Mouse (Mus musculus) CH12.LX (cell line): ENCODE measurements around the gene Shld2. TPM values are rescaled to one million over a fixed set of nuclear protein-coding genes. Genes with fewer than 3 reads are reported as not detected.

Source experiments
- DNase-seq: peaks from one replicate; pipeline ENCODE4 v3.0.0-alpha.2; 2013; ENCODE audit errors: extremely low read depth
- H3K27ac ChIP-seq: 2 replicates; pipeline ENCODE4 v1.5.1; 2012; ENCODE audit warnings: low read depth, mild to moderate bottlenecking, control low read depth, moderate library complexity; ENCODE audit not compliant: insufficient read depth
- H3K27me3 ChIP-seq: replicated peaks from 2 replicates; pipeline ENCODE3; 2012; ENCODE audit warnings: inconsistent platforms
- H3K36me3 ChIP-seq, 2 experiments: replicated peaks in 1 of 2; 2 replicates each; pipeline versions ENCODE3 to v1.6.1; 2012; ENCODE audit warnings: inconsistent platforms in 1 of 2, low read length in 1 of 2, mild to moderate bottlenecking in 1 of 2, mixed read lengths in 1 of 2, moderate library complexity in 1 of 2; ENCODE audit not compliant: control insufficient read depth in 1 of 2, insufficient read depth in 1 of 2
- H3K4me1 ChIP-seq, 2 experiments: 2 replicates each; pipeline ENCODE4 v1.6.1; 2012; ENCODE audit warnings: inconsistent platforms in 1 of 2, moderate library complexity in 1 of 2; ENCODE audit not compliant: insufficient read depth in 2 of 2, control insufficient read depth in 1 of 2
- H3K4me2 ChIP-seq: 2 replicates; pipeline ENCODE4 v1.6.1; 2012; ENCODE audit warnings: low read depth, mild to moderate bottlenecking, control low read depth; ENCODE audit not compliant: poor library complexity, insufficient read depth, severe bottlenecking
- H3K4me3 ChIP-seq, 3 experiments: fragments of 150-350 bp in 1 of 3; sonication (generic) in 1 of 3; replicated peaks in 1 of 3; 2 replicates each; pipeline versions ENCODE3 to v1.5.1; 2011 to 2012; ENCODE audit warnings: low read depth in 2 of 3, low read length in 2 of 3, mild to moderate bottlenecking in 2 of 3, moderate library complexity in 2 of 3, control low read depth in 1 of 3, improper control_type of control experiment in 1 of 3, inconsistent platforms in 1 of 3, mixed read lengths in 1 of 3; ENCODE audit not compliant: poor library complexity in 1 of 3
- H3K79me2 ChIP-seq: replicated peaks from 2 replicates; pipeline ENCODE4 v1.6.1; 2012; ENCODE audit warnings: mild to moderate bottlenecking, moderate library complexity; ENCODE audit not compliant: control insufficient read depth, poor library complexity, insufficient read depth, severe bottlenecking; ENCODE audit errors: extremely low read depth
- H3K9ac ChIP-seq: 2 replicates; pipeline ENCODE4 v1.6.1; 2012; ENCODE audit warnings: low read depth, mild to moderate bottlenecking, control low read depth, moderate library complexity; ENCODE audit not compliant: insufficient read depth
- H3K9me3 ChIP-seq: replicated peaks from 2 replicates; pipeline ENCODE3; 2012; ENCODE audit warnings: low read length, inconsistent platforms, mixed read lengths
- BHLHE40 ChIP-seq: IDR thresholded peaks from 2 replicates; pipeline ENCODE4 v1.6.1; 2011; ENCODE audit warnings: mild to moderate bottlenecking, low read depth, low read length, improper control_type of control experiment
- CHD1 ChIP-seq: IDR thresholded peaks from 2 replicates; pipeline ENCODE4 v1.6.1; 2012; ENCODE audit warnings: low read depth, low read length, improper control_type of control experiment, inconsistent platforms
- CHD2 ChIP-seq: IDR thresholded peaks from 2 replicates; pipeline ENCODE4 v1.6.1; 2011; ENCODE audit warnings: low read length, improper control_type of control experiment
- CTCF ChIP-seq, 2 experiments: IDR thresholded peaks in 1 of 2; conservative IDR thresholded peaks in 1 of 2; 2 replicates each; pipeline ENCODE4 v1.5.1; 2011 to 2012; ENCODE audit warnings: low read depth in 2 of 2, low read length in 2 of 2, improper control_type of control experiment in 1 of 2, inconsistent platforms in 1 of 2, mild to moderate bottlenecking in 1 of 2, moderate library complexity in 1 of 2
- E2F4 ChIP-seq: IDR thresholded peaks from 2 replicates; pipeline ENCODE4 v1.6.1; 2011; ENCODE audit warnings: low read depth, low read length, improper control_type of control experiment; ENCODE audit not compliant: insufficient replicate concordance
- ELF1 ChIP-seq: IDR thresholded peaks from 2 replicates; pipeline ENCODE4 v1.6.1; 2014; ENCODE audit warnings: low read depth, mild to moderate bottlenecking, inconsistent platforms, low read length, improper control_type of control experiment
- ETS1 ChIP-seq: conservative IDR thresholded peaks from 2 replicates; pipeline ENCODE4 v1.6.1; 2012; ENCODE audit warnings: low read depth, mild to moderate bottlenecking, inconsistent platforms, low read length, improper control_type of control experiment, moderate library complexity
- IRF4 ChIP-seq: IDR thresholded peaks from 2 replicates; pipeline ENCODE4 v1.6.1; 2014; ENCODE audit warnings: low read depth, mild to moderate bottlenecking, inconsistent platforms, low read length, improper control_type of control experiment
- JUN ChIP-seq: IDR thresholded peaks from 2 replicates; pipeline ENCODE4 v1.6.1; 2011; ENCODE audit warnings: low read depth, mild to moderate bottlenecking, low read length, improper control_type of control experiment, moderate library complexity; ENCODE audit not compliant: insufficient read depth
- JUND ChIP-seq: conservative IDR thresholded peaks from 2 replicates; pipeline ENCODE4 v1.6.1; 2011; ENCODE audit warnings: low read depth, low read length, improper control_type of control experiment
- MEF2A ChIP-seq: IDR thresholded peaks from 2 replicates; pipeline ENCODE4 v1.6.1; 2014; ENCODE audit warnings: low read depth, mild to moderate bottlenecking, inconsistent platforms, low read length, improper control_type of control experiment, borderline replicate concordance
- MXI1 ChIP-seq: IDR thresholded peaks from 2 replicates; pipeline ENCODE4 v1.6.1; 2011; ENCODE audit warnings: mild to moderate bottlenecking, low read depth, low read length, improper control_type of control experiment
- RCOR1 ChIP-seq: conservative IDR thresholded peaks from 2 replicates; pipeline ENCODE4 v1.6.1; 2012; ENCODE audit warnings: low read depth, mild to moderate bottlenecking, inconsistent platforms, low read length, improper control_type of control experiment
- SIN3A ChIP-seq: IDR thresholded peaks from 2 replicates; pipeline ENCODE4 v1.6.1; 2012; ENCODE audit warnings: low read length, improper control_type of control experiment, inconsistent platforms
- SMC3 ChIP-seq: IDR thresholded peaks from 2 replicates; pipeline ENCODE4 v1.6.1; 2011; ENCODE audit warnings: low read depth, low read length, improper control_type of control experiment
- TBP ChIP-seq: conservative IDR thresholded peaks from 2 replicates; pipeline ENCODE4 v1.6.1; 2011; ENCODE audit warnings: low read depth, low read length, improper control_type of control experiment
- TCF12 ChIP-seq: IDR thresholded peaks from 2 replicates; pipeline ENCODE4 v1.6.1; 2014; ENCODE audit warnings: low read depth, mild to moderate bottlenecking, inconsistent platforms, low read length, improper control_type of control experiment
- UBTF ChIP-seq: IDR thresholded peaks from 2 replicates; pipeline ENCODE4 v1.6.1; 2012; ENCODE audit warnings: low read depth, mild to moderate bottlenecking, inconsistent platforms, low read length, improper control_type of control experiment, moderate library complexity
- USF1 ChIP-seq: IDR thresholded peaks from 2 replicates; pipeline ENCODE4 v1.6.1; 2014; ENCODE audit warnings: low read depth, mild to moderate bottlenecking, inconsistent platforms, low read length, improper control_type of control experiment
- ZKSCAN1 ChIP-seq: IDR thresholded peaks from 2 replicates; pipeline ENCODE4 v1.6.1; 2012; ENCODE audit warnings: low read depth, inconsistent platforms, low read length, improper control_type of control experiment, borderline replicate concordance
- ZMIZ1 ChIP-seq: IDR thresholded peaks from 2 replicates; pipeline ENCODE4 v1.6.1; 2012; ENCODE audit warnings: low read depth, mild to moderate bottlenecking, inconsistent platforms, low read length, improper control_type of control experiment
- ZNF384 ChIP-seq: IDR thresholded peaks from 2 replicates; pipeline ENCODE4 v1.6.1; 2012; ENCODE audit warnings: low read depth, low read length, improper control_type of control experiment, inconsistent platforms
- dilution Hi-C: fragments of 300-500 bp; cut with MboI; formaldehyde crosslinking; loops from 2 replicates; pipeline ENCODE4 v1.14.3; 2020; ENCODE audit warnings: low sequenced_read_pairs; ENCODE audit not compliant: extremely low pct_unique_long_range_greater_than_20kb, extremely low pct_ligation_motif_present
- in situ Hi-C: fragments of 300-500 bp; cut with MboI; formaldehyde crosslinking; loops from 3 replicates; pipeline ENCODE4 v1.14.3; 2019; ENCODE audit warnings: low sequenced_read_pairs, low pct_ligation_motif_present, low pct_unique_long_range_greater_than_20kb, mixed read lengths
- polyA plus RNA-seq: library from polyadenylated mRNA; unstranded; fragments of >175 nt; gene quantifications from 2 replicates; pipeline ENCODE4 v1.2.1, GENCODE M21; 2012; ENCODE audit warnings: low read depth; ENCODE audit not compliant: insufficient read length
- total RNA-seq, 2 experiments: library from RNA; depleted of rRNA; stranded (reverse); fragments of 300-350 nt in 1 of 2; fragments of >200 nt in 1 of 2; gene quantifications; 2 replicates each; pipeline ENCODE4 v1.2.3; 2012 to 2014

Gene Shld2
- total and polyA plus RNA-seq, 3 experiments, result 12.0 to 21.8 (median 13.9) TPM

DNA sequence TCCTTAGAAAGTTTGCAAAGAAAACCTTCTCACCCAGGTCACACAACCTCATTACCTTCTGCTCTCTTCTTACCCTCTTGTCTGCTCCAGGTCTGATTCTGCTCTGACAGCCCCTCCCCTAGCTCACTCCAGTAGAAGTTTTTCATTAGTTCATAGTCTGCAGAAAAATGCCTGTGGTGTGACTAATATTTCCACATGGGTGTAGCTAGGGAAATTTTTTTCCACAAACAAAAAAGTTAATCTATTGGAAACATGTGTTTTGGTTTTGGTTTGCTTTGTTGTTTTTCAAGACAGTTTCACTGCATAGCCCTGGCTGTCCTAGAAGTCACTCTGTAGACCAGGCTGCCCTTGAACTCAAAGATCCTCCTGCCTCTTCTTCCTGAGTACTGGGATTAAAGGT is 7.8 kb upstream of the Shld2 start:
- H3K36me3 ChIP-seq, result peaks cover 13 to 54% of the 10 kb centered on the region in 2 experiments
- no peaks in the 10 kb centered on the region for H3K9me3 ChIP-seq
- H3K9ac ChIP-seq, result no peak overlapping the region
- dilution Hi-C loops (no loop called here), in situ Hi-C loops (no loop called here)
- no peaks in the 10 kb centered on the region for H3K27me3 ChIP-seq
- no peak for DNase-seq
- H3K79me2 ChIP-seq, result peaks cover 23% of the 10 kb centered on the region
- no peak overlapping the region for H3K4me3 ChIP-seq
- H3K4me2 ChIP-seq, result no peak overlapping the region
- TF ChIP-seq MXI1, result no peak
- no peak for TF ChIP-seq CTCF (conservative IDR thresholded peaks at IDR 0.05 in 1 of 2, IDR thresholded peaks at IDR 0.05 in 1 of 2; ENCODE audit: low read depth in 2 of 2, low read length in 2 of 2)
- no peak for TF ChIP-seq E2F4
- no peak for TF ChIP-seq ELF1
- TF ChIP-seq MEF2A, result no peak
- TF ChIP-seq USF1, result no peak
- no peak for TF ChIP-seq IRF4
- no peak for TF ChIP-seq JUND
- no peak for TF ChIP-seq ZNF384
- no peak for TF ChIP-seq TCF12
- no peak for TF ChIP-seq SMC3
- no peak for TF ChIP-seq TBP
- no peak for TF ChIP-seq CHD1
- no peak for TF ChIP-seq UBTF
- TF ChIP-seq ZMIZ1, result no peak
- no peak for TF ChIP-seq CHD2
- no peak for TF ChIP-seq ETS1
- no peak for TF ChIP-seq JUN
- no peak for TF ChIP-seq SIN3A
- no peak for TF ChIP-seq RCOR1
- no peak overlapping the region for H3K27ac ChIP-seq
- H3K4me1 ChIP-seq, result peaks cover 4 to 29% of the 10 kb centered on the region in 2 experiments; a peak in 3 of 4 replicates

DNA sequence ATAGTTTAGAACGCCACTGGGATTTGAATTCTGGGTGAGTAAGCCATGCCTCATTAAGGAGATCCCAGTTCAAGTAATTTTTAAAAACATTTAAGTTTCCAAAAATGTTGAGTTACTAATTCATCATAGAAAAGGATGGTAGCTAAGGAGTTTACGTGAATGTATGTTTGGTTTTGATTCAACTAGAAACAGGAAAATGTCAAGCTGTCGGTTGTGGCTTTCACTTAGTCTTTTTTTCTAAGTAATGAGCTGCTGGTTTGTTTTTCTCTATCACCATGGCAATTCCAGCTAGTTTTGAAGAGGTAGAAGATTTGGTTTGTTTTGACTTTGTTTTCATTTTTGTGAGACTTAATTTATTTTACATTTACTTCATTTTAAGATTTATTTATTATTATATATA is 7.1 kb upstream of the Shld2 start:
- Histone ChIP-seq H3K9me3 (no peaks in the 10 kb centered on the region), H3K27ac (no peak overlapping the region), H3K4me3 (no peak overlapping the region)
- dilution Hi-C loops, result no loop called here
- TF ChIP-seq ZKSCAN1 (no peak), BHLHE40 (no peak), CHD1 (no peak), JUN (no peak), ZNF384 (0 out of 2 replicates have a peak, but pooled peaks have one; percentile 5)
- TF ChIP-seq, all 38 proteins: peak for 1
- peaks cover 13 to 51% of the 10 kb centered on the region in 2 experiments for H3K36me3 ChIP-seq
- no peak overlapping the region for H3K9ac ChIP-seq
- in situ Hi-C loops, result no loop called here
- peaks cover 30% of the 10 kb centered on the region for H3K79me2 ChIP-seq
- H3K4me2 ChIP-seq, result no peak overlapping the region
- H3K27me3 ChIP-seq, result no peaks in the 10 kb centered on the region
- H3K4me1 ChIP-seq, result peaks cover 4 to 35% of the 10 kb centered on the region in 2 experiments; a peak in 3 of 4 replicates
- no peak for DNase-seq
